Mouse (Mus musculus) kidney, adult 2 months (tissue): ENCODE data around the gene Hdac4.

ENCODE experiments used
- CTCF ChIP-seq: fragments of 200-500 bp; conservative IDR thresholded peaks from 2 replicates; pipeline ENCODE4 v1.5.1; 2011; ENCODE audit warnings: low read depth, mild to moderate bottlenecking, control low read depth, low read length, moderate library complexity, mixed read lengths; ENCODE audit not compliant: insufficient read depth, insufficient read length
- POLR2A ChIP-seq: fragments of 200-500 bp; IDR thresholded peaks from one replicate; pipeline ENCODE4 v1.6.1; 2011; ENCODE audit warnings: low read depth, low read length, control low read depth

- TF ChIP-seq POLR2A (no peak), CTCF (no peak)
These were observed 77.9 kb downstream of the Hdac4 start for GRCm38 (mm10) chr1:92117597-92117996.
